Mouse (Mus musculus): ENCODE data around the gene Naaladl2.

GRCm38 (mm10) chr3:23857275-23857674 lies 1286.8 kb downstream of the Naaladl2 start:
- TF ChIP-seq CTCF (IDR thresholded peaks at IDR 0.05; ENCODE audit: low read depth, low read length) (no peak), POLR2A (IDR thresholded peaks at IDR 0.05; ENCODE audit: borderline replicate concordance, low read depth, low read length) (no peak)

All from bone marrow macrophage, adult 2 months (primary cell).